Mouse (Mus musculus): Measurements from ENCODE around the gene Atp1b3. TPM values are rescaled to one million over a fixed set of nuclear protein-coding genes. Genes with fewer than 3 reads are reported as not detected.

Atp1b3 gene
- 973 TPM for polyA plus RNA-seq (2017; shearing (Covaris generic))

DNA sequence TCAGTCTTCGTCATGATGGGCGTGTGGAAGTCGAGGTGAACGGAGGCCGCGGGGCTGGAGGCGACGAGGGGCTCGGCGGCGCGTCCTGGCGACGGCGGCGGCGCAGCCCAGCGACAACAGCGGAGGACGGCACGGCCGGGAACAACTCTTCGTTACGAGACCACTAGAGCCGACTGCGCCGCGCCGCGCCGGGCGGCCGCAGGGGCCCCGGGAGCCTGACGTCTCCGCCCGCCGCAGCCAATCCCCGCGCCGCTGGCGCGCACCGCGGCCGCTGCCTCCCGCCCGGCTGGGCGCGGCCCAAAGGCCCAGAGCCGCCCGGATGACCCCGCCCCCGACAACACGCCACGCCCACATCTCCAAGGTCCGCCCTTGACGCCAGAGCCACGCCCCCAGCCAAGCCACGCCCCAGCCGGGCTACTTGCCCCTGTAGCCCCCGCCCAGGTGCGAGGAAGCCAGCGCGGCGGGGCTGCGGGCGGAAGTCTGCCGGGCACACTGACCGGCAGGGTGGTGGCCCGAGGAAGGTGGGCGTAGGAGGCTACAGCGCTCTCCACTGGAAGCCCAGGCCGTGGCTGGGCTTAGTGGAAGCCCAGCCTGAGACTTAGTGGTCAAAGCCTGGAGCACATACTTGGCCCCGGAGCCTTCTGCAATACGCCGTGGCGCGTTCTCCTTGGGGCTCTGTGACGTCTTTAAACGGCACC lies at the start of gene Atp1b3:
TSS of gene Atp1b3 (minus strand) at position 302 of the 698 bp plus-strand sequence.

Other genes with a start within 250 kb of the Atp1b3 start
- 2.5 TPM for gene Gk5, start 245.1 kb downstream of the Atp1b3 start, polyA plus RNA-seq (2017; shearing (Covaris generic))
- 32.9 TPM for gene Tfdp2, start 168.2 kb downstream of the Atp1b3 start, polyA plus RNA-seq (2017; shearing (Covaris generic))
- 91.2 TPM for gene Rnf7, start 114.2 kb upstream of the Atp1b3 start, polyA plus RNA-seq (2017; shearing (Covaris generic))
- not detected for gene Gm28729, start 160.8 kb upstream of the Atp1b3 start, polyA plus RNA-seq (2017; shearing (Covaris generic))